In the genomic region with DNA sequence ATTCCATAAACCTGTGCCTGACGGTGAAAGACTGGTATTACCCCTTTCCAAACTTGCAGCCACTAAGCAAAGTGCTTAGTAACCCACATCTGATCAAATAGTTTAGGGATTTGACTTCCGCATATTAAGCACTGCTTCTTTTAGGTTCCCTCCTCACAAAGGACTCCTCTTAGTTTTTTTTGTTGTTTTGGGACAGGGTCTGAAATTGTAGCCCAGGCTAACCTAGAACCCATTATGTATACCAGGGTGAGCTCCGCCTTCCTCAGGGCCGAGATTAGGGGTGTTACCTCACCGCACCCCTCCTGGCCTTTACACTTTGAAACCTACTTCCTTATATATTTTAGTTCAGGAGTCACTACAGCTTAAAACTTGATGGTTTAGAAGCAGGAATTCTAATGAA, we compare ENCODE assay signal across 9 mouse cellular contexts. TPM values are rescaled to one million over a fixed set of nuclear protein-coding genes. Genes with fewer than 3 reads are reported as not detected.
DNase-seq lines count a peak whose midpoint lies in the region; ATAC-seq and TF ChIP-seq lines count a peak whose summit lies in the region.
"Had no signal": no experiment of that assay in that cellular context is flagged by ENCODE, and none has a peak within 500 bp of the region (broad histone marks: within the 10 kb centered on the region; RNA-seq: fewer than 3 reads in every experiment).

No protein-coding gene starts in this region.

- TF ChIP-seq CTCF in ES-Bruce4 (IDR thresholded peaks at IDR 0.05; ENCODE audit: low read depth, low read length) = no peak

- peak overlapping the region; percentile 52 for H3K9ac ChIP-seq in ES-Bruce4 (ENCODE audit: low read depth, poor library complexity, severe bottlenecking)
- peak overlapping the region; percentile 66 for H3K9ac ChIP-seq in hindbrain, embryonic 13.5 days
- peak overlapping the region; percentile 71; the same call in 1 of the 2 replicates for H3K9ac ChIP-seq in midbrain, embryonic 11.5 days (ENCODE audit: low read length)

- no peaks in the 10 kb centered on the region for H3K36me3 ChIP-seq in heart, embryonic 10.5 days
- H3K36me3 ChIP-seq in ES-Bruce4 (ENCODE audit: control insufficient read depth, insufficient read depth, low read length, poor library complexity, severe bottlenecking) = no peaks in the 10 kb centered on the region
- H3K36me3 ChIP-seq in hindbrain, embryonic 13.5 days = no peaks in the 10 kb centered on the region
- H3K36me3 ChIP-seq in midbrain, embryonic 11.5 days (ENCODE audit: control insufficient read depth, insufficient read depth, low read length) = no peaks in the 10 kb centered on the region; the same call in 1 of the 2 replicates

- no peaks in the 10 kb centered on the region for H3K9me3 ChIP-seq in heart, embryonic 10.5 days
- H3K9me3 ChIP-seq in ES-Bruce4 (replicated peaks; ENCODE audit: control insufficient read depth, insufficient read depth, low read length, poor library complexity, severe bottlenecking) = no peaks in the 10 kb centered on the region
- no peaks in the 10 kb centered on the region for H3K9me3 ChIP-seq in hindbrain, embryonic 13.5 days
- no peaks in the 10 kb centered on the region for H3K9me3 ChIP-seq in midbrain, embryonic 11.5 days (ENCODE audit: control insufficient read depth, low read length)

- H3K4me2 ChIP-seq in hindbrain, embryonic 13.5 days = peak overlapping the region; percentile 89
- peak overlapping the region; percentile 94 for H3K4me2 ChIP-seq in midbrain, embryonic 11.5 days

- peak overlapping the region; percentile 65 for H3K4me3 ChIP-seq in heart, embryonic 10.5 days
- H3K4me3 ChIP-seq in ES-Bruce4 (ENCODE audit: low read depth, low read length) = no peak overlapping the region
- H3K4me3 ChIP-seq in hindbrain, embryonic 13.5 days = peak overlapping the region; percentile 43
- no peak overlapping the region for H3K4me3 ChIP-seq in midbrain, embryonic 11.5 days (ENCODE audit: low read depth, low read length)

- peak overlapping the region; percentile 92 for H3K27ac ChIP-seq in heart, embryonic 10.5 days
- 0 out of 2 replicates have a peak overlapping the region, but pooled peaks have one; percentile 9 for H3K27ac ChIP-seq in ES-Bruce4 (ENCODE audit: insufficient read depth, low read length)
- no peak overlapping the region for H3K27ac ChIP-seq in hindbrain, embryonic 13.5 days
- no peak overlapping the region for H3K27ac ChIP-seq in midbrain, embryonic 11.5 days (ENCODE audit: low read depth, low read length)

- no peaks in the 10 kb centered on the region for H3K27me3 ChIP-seq in heart, embryonic 10.5 days (ENCODE audit: insufficient read depth, poor library complexity, severe bottlenecking)
- no peaks in the 10 kb centered on the region for H3K27me3 ChIP-seq in ES-Bruce4 (ENCODE audit: control insufficient read depth, insufficient read depth, low read length, poor library complexity, severe bottlenecking)
- H3K27me3 ChIP-seq in hindbrain, embryonic 13.5 days = no peaks in the 10 kb centered on the region
- H3K27me3 ChIP-seq in midbrain, embryonic 11.5 days (ENCODE audit: control insufficient read depth, insufficient read depth, low read length) = no peaks in the 10 kb centered on the region

- intact Hi-C loops in heart, postnatal 25 days (cut with DNase I) = loop anchor here (2.0 kb wide), 2 partner anchors 39 to 79 kb away; no protein-coding TSS in a partner anchor

- WGBS in heart, embryonic 10.5 days = 34% methylated on average over 5 of the region's 5 CpGs
- 48% methylated on average over 5 of the region's 5 CpGs for WGBS in hindbrain, embryonic 13.5 days
- 43% methylated on average over 5 of the region's 5 CpGs for WGBS in midbrain, embryonic 11.5 days

- DNase-seq in heart, embryonic 10.5 days (ENCODE audit: low spot score) = no peak
- no peak for DNase-seq in heart, postnatal 25 days (ENCODE audit: low spot score)
- no peak for DNase-seq in midbrain, embryonic 11.5 days (ENCODE audit: low spot score, missing footprints)
- DNase-seq in urinary bladder, postnatal 4 days (ENCODE audit: low spot score in 2 of 2) = no peak
- DNase-seq in thymus, postnatal 25 days = no peak
- no peak for DNase-seq in right cerebral cortex, postnatal 25 days
- DNase-seq: cerebellum, adult 11 months had no signal

- peaks cover 51% of the 10 kb centered on the region for H3K4me1 ChIP-seq in heart, embryonic 10.5 days
- peaks cover 3% of the 10 kb centered on the region for H3K4me1 ChIP-seq in ES-Bruce4 (ENCODE audit: control insufficient read depth, insufficient read depth, low read length)
- H3K4me1 ChIP-seq in hindbrain, embryonic 13.5 days (replicated peaks) = peaks cover 63% of the 10 kb centered on the region
- peaks cover 24% of the 10 kb centered on the region for H3K4me1 ChIP-seq in midbrain, embryonic 11.5 days (ENCODE audit: control insufficient read depth, insufficient read depth, low read length)

- ATAC-seq in hindbrain, embryonic 13.5 days (ENCODE audit: low FRiP score) = no peak
- ATAC-seq in midbrain, embryonic 11.5 days (ENCODE audit: low FRiP score) = no peak

- TF ChIP-seq POLR2A in ES-Bruce4 (IDR thresholded peaks at IDR 0.05; ENCODE audit: insufficient read depth, low read length) = no peak

- no peak for TF ChIP-seq EP300 in ES-Bruce4 (IDR thresholded peaks at IDR 0.05; ENCODE audit: insufficient read depth, low read depth, low read length)

RNA-seq across cellular contexts. Expression of a gene that starts 5.5 kb away (rescaled TPM):
- polyA plus RNA-seq in heart, embryonic 10.5 days (2016; fragmentation: Nextera tagmentation; extraction: Ambion mirVana) = 14.0 and 21.6 TPM in 2 replicates
- total RNA-seq in heart, postnatal 25 days (2021) = 10 to 100 TPM; 73.0 to 78.1 TPM
- polyA plus RNA-seq in ES-Bruce4 (2011; ENCODE audit: insufficient read depth, insufficient read length, low read depth, missing spikeins) = 68.7 and 69.1 TPM in 2 replicates
- polyA plus RNA-seq in hindbrain, embryonic 13.5 days (2015; fragmentation: Nextera tagmentation; extraction: Ambion mirVana) = 31.5 and 33.0 TPM in 2 replicates
- polyA plus RNA-seq in midbrain, embryonic 11.5 days (2014; fragmentation: Nextera tagmentation; extraction: Ambion mirVana) = 24.0 and 25.1 TPM in 2 replicates

RNA-seq across cellular contexts. Expression of a gene that starts 14.7 kb away (rescaled TPM):
- 3.6 and 5.9 TPM in 2 replicates for polyA plus RNA-seq in heart, embryonic 10.5 days (2016; fragmentation: Nextera tagmentation; extraction: Ambion mirVana)
- 100 to 1,000 TPM in 1 of 2 experiments, 10 to 100 TPM in 1; 61.2 to 129 TPM for total RNA-seq in heart, postnatal 25 days (2021)
- 7.4 and 7.5 TPM in 2 replicates for polyA plus RNA-seq in ES-Bruce4 (2011; ENCODE audit: insufficient read depth, insufficient read length, low read depth, missing spikeins)
- polyA plus RNA-seq in hindbrain, embryonic 13.5 days (2015; fragmentation: Nextera tagmentation; extraction: Ambion mirVana) = 1.9 and 2.4 TPM in 2 replicates
- polyA plus RNA-seq in midbrain, embryonic 11.5 days (2014; fragmentation: Nextera tagmentation; extraction: Ambion mirVana) = 0.93 and 1.2 TPM in 2 replicates

RNA-seq across cellular contexts. Expression of a gene that starts 14.9 kb away (rescaled TPM):
- polyA plus RNA-seq in heart, embryonic 10.5 days (2016; fragmentation: Nextera tagmentation; extraction: Ambion mirVana) = 29.5 and 37.2 TPM in 2 replicates
- 10 to 100 TPM; 22.4 to 25.5 TPM for total RNA-seq in heart, postnatal 25 days (2021)
- 55.0 and 57.7 TPM in 2 replicates for polyA plus RNA-seq in ES-Bruce4 (2011; ENCODE audit: insufficient read depth, insufficient read length, low read depth, missing spikeins)
- polyA plus RNA-seq in hindbrain, embryonic 13.5 days (2015; fragmentation: Nextera tagmentation; extraction: Ambion mirVana) = 48.7 and 50.2 TPM in 2 replicates
- 51.9 and 53.1 TPM in 2 replicates for polyA plus RNA-seq in midbrain, embryonic 11.5 days (2014; fragmentation: Nextera tagmentation; extraction: Ambion mirVana)

RNA-seq across cellular contexts. Expression of a gene that starts 46.8 kb away (rescaled TPM):
- 0.78 and 0.87 TPM in 2 replicates for polyA plus RNA-seq in heart, embryonic 10.5 days (2016; fragmentation: Nextera tagmentation; extraction: Ambion mirVana)
- total RNA-seq in heart, postnatal 25 days (2021) = under 1 TPM; 0.60 to 0.78 TPM
- 3.5 and 4.0 TPM in 2 replicates for polyA plus RNA-seq in ES-Bruce4 (2011; ENCODE audit: insufficient read depth, insufficient read length, low read depth, missing spikeins)
- polyA plus RNA-seq in hindbrain, embryonic 13.5 days (2015; fragmentation: Nextera tagmentation; extraction: Ambion mirVana) = 6.2 and 7.0 TPM in 2 replicates
- 1.6 and 1.8 TPM in 2 replicates for polyA plus RNA-seq in midbrain, embryonic 11.5 days (2014; fragmentation: Nextera tagmentation; extraction: Ambion mirVana)

RNA-seq across cellular contexts. Expression of a gene that starts 49.4 kb away (rescaled TPM):
- 19.2 and 23.2 TPM in 2 replicates for polyA plus RNA-seq in heart, embryonic 10.5 days (2016; fragmentation: Nextera tagmentation; extraction: Ambion mirVana)
- 100 to 1,000 TPM; 102 to 117 TPM for total RNA-seq in heart, postnatal 25 days (2021)
- polyA plus RNA-seq in ES-Bruce4 (2011; ENCODE audit: insufficient read depth, insufficient read length, low read depth, missing spikeins) = 20.7 and 24.6 TPM in 2 replicates
- polyA plus RNA-seq in hindbrain, embryonic 13.5 days (2015; fragmentation: Nextera tagmentation; extraction: Ambion mirVana) = 117 and 122 TPM in 2 replicates
- polyA plus RNA-seq in midbrain, embryonic 11.5 days (2014; fragmentation: Nextera tagmentation; extraction: Ambion mirVana) = 21.9 and 23.7 TPM in 2 replicates

Comparison
In these comparisons a context has a peak if more than half of its experiments do, and no peak if none do; other contexts are left out.
1. H3K27ac ChIP-seq: peak in heart, embryonic 10.5 days (single experiment) and ES-Bruce4 (single experiment); none in hindbrain, embryonic 13.5 days (single experiment) and midbrain, embryonic 11.5 days (single experiment).
2. H3K4me3 ChIP-seq: peak in heart, embryonic 10.5 days (single experiment) and hindbrain, embryonic 13.5 days (single experiment); none in ES-Bruce4 (single experiment) and midbrain, embryonic 11.5 days (single experiment).
3. Peak in every context shown above with its lines, with median percentiles within 50 percentile points of each other: H3K9ac ChIP-seq.